Mouse (Mus musculus) myocyte (in vitro differentiated cells): ENCODE measurements around the gene Fnbp1l.

Experiments
- CEBPB ChIP-seq: IDR thresholded peaks from 2 replicates; pipeline ENCODE4 v1.6.1; 2011; ENCODE audit warnings: mild to moderate bottlenecking, moderate library complexity; ENCODE audit not compliant: poor library complexity, insufficient read depth, severe bottlenecking
- E2F4 ChIP-seq: IDR thresholded peaks from one replicate; pipeline ENCODE4 v1.6.1; 2011; ENCODE audit warnings: mild to moderate bottlenecking, control low read depth, moderate library complexity; ENCODE audit not compliant: insufficient read depth
- MAX ChIP-seq: IDR thresholded peaks from one replicate; pipeline ENCODE4 v1.6.1; 2011; ENCODE audit warnings: low read depth, mild to moderate bottlenecking, control low read depth
- POLR2A ChIP-seq: IDR thresholded peaks from one replicate; pipeline ENCODE4 v1.6.1; 2011; ENCODE audit warnings: low read depth, mild to moderate bottlenecking, control low read depth, moderate library complexity; ENCODE audit not compliant: insufficient read length
- TCF12 ChIP-seq: IDR thresholded peaks from one replicate; pipeline ENCODE4 v1.6.1; 2011; ENCODE audit warnings: mild to moderate bottlenecking, control low read depth; ENCODE audit not compliant: poor library complexity, insufficient read depth, severe bottlenecking
- TCF3 ChIP-seq: IDR thresholded peaks from one replicate; pipeline ENCODE4 v1.6.1; 2011; ENCODE audit warnings: low read depth, control low read depth; ENCODE audit not compliant: insufficient read length
- USF1 ChIP-seq: IDR thresholded peaks from one replicate; pipeline ENCODE4 v1.6.1; 2011; ENCODE audit warnings: low read depth, mild to moderate bottlenecking, control low read depth, moderate library complexity

GRCm38 (mm10) chr3:122638329-122639196 is 19.0 kb upstream of the Fnbp1l start:
- no peak for TF ChIP-seq POLR2A
- no peak for TF ChIP-seq TCF3
- no peak for TF ChIP-seq USF1
- TF ChIP-seq E2F4, result no peak
- no peak for TF ChIP-seq TCF12
- TF ChIP-seq MAX, result no peak
- TF ChIP-seq CEBPB, result no peak
